Mouse (Mus musculus): ENCODE measurements at regions not wholly inside any gene's neighbourhood (a gene's known extent, or its start where the extent isn't known, plus 50 kb on each side); places are given as distances from the start of the nearest gene placed in this dataset.

- Histone ChIP-seq H3K4me2 (ENCODE audit: low read length) (no peak overlapping the region), H3K4me3 (ENCODE audit: control insufficient read depth in 1 of 2, insufficient read depth in 1 of 2, low read depth in 1 of 2, low read length in 2 of 2) (no peak overlapping the region), H3K4me1 (ENCODE audit: control insufficient read depth in 2 of 2, insufficient read depth in 2 of 2, low read length in 2 of 2) (no peaks in the 10 kb centered on the region), H3K36me3 (ENCODE audit: control insufficient read depth, insufficient read depth, low read length) (no peaks in the 10 kb centered on the region), H3K9me3 (ENCODE audit: control insufficient read depth, low read length) (no peaks in the 10 kb centered on the region), H3K9ac (ENCODE audit: low read length) (no peak overlapping the region), H3K27me3 (ENCODE audit: control insufficient read depth, insufficient read depth, low read length) (no peaks in the 10 kb centered on the region), H3K27ac (replicated peaks in 1 of 2; ENCODE audit: control insufficient read depth in 1 of 2, insufficient read depth in 1 of 2, low read depth in 2 of 2, low read length in 2 of 2) (no peak overlapping the region)
- 57% methylated on average over 6 of the region's 6 CpGs for WGBS
- ATAC-seq (ENCODE audit: insufficient number of reproducible peaks, insufficient read depth, low FRiP score, low read depth), result no peak
Observed at GRCm38 (mm10) chr3:15205266-15206229, 126.6 kb downstream of the Gm9733 start.

- ATAC-seq (ENCODE audit: insufficient number of reproducible peaks, insufficient read depth, low FRiP score, low read depth), result no peak
Observed at GRCm38 (mm10) chr3:15212357-15212756, 119.7 kb downstream of the Gm9733 start.

GRCm38 (mm10) chr3:15217591-15217990 is 114.5 kb downstream of the Gm9733 start:
- H3K4me2 ChIP-seq (ENCODE audit: low read length), result no peak overlapping the region
- H3K9ac ChIP-seq (ENCODE audit: low read length), result no peak overlapping the region
- no peak overlapping the region for H3K27ac ChIP-seq (replicated peaks in 1 of 2; ENCODE audit: control insufficient read depth in 1 of 2, insufficient read depth in 1 of 2, low read depth in 2 of 2, low read length in 2 of 2)
- no peaks in the 10 kb centered on the region for H3K36me3 ChIP-seq (ENCODE audit: control insufficient read depth, insufficient read depth, low read length)
- ATAC-seq (ENCODE audit: insufficient number of reproducible peaks, insufficient read depth, low FRiP score, low read depth), result no peak
- H3K9me3 ChIP-seq (ENCODE audit: control insufficient read depth, low read length), result no peaks in the 10 kb centered on the region
- H3K27me3 ChIP-seq (ENCODE audit: control insufficient read depth, insufficient read depth, low read length), result no peaks in the 10 kb centered on the region
- H3K4me1 ChIP-seq (ENCODE audit: control insufficient read depth in 2 of 2, insufficient read depth in 2 of 2, low read length in 2 of 2), result no peaks in the 10 kb centered on the region
- no peak overlapping the region for H3K4me3 ChIP-seq (ENCODE audit: control insufficient read depth in 1 of 2, insufficient read depth in 1 of 2, low read depth in 1 of 2, low read length in 2 of 2)

More at GRCm38 (mm10) chr3:15212357-15212756, 119.7 kb downstream of the Gm9733 start:
- H3K27ac ChIP-seq (replicated peaks in 1 of 2; ENCODE audit: control insufficient read depth in 1 of 2, insufficient read depth in 1 of 2, low read depth in 2 of 2, low read length in 2 of 2), result no peak overlapping the region
- H3K4me1 ChIP-seq (ENCODE audit: control insufficient read depth in 2 of 2, insufficient read depth in 2 of 2, low read length in 2 of 2), result no peaks in the 10 kb centered on the region
- no peak overlapping the region for H3K4me2 ChIP-seq (ENCODE audit: low read length)
- WGBS, result 81% methylated on average over 3 of the region's 3 CpGs
- no peaks in the 10 kb centered on the region for H3K27me3 ChIP-seq (ENCODE audit: control insufficient read depth, insufficient read depth, low read length)
- no peaks in the 10 kb centered on the region for H3K36me3 ChIP-seq (ENCODE audit: control insufficient read depth, insufficient read depth, low read length)
- no peak overlapping the region for H3K9ac ChIP-seq (ENCODE audit: low read length)
- H3K9me3 ChIP-seq (ENCODE audit: control insufficient read depth, low read length), result no peaks in the 10 kb centered on the region
- no peak overlapping the region for H3K4me3 ChIP-seq (ENCODE audit: control insufficient read depth in 1 of 2, insufficient read depth in 1 of 2, low read depth in 1 of 2, low read length in 2 of 2)

GRCm38 (mm10) chr3:15219275-15219674 is 112.8 kb downstream of the Gm9733 start:
- Histone ChIP-seq H3K27me3 (ENCODE audit: control insufficient read depth, insufficient read depth, low read length) (no peaks in the 10 kb centered on the region), H3K4me2 (ENCODE audit: low read length) (no peak overlapping the region), H3K27ac (replicated peaks in 1 of 2; ENCODE audit: control insufficient read depth in 1 of 2, insufficient read depth in 1 of 2, low read depth in 2 of 2, low read length in 2 of 2) (no peak overlapping the region), H3K4me1 (ENCODE audit: control insufficient read depth in 2 of 2, insufficient read depth in 2 of 2, low read length in 2 of 2) (no peaks in the 10 kb centered on the region), H3K9me3 (ENCODE audit: control insufficient read depth, low read length) (no peaks in the 10 kb centered on the region), H3K4me3 (ENCODE audit: control insufficient read depth in 1 of 2, insufficient read depth in 1 of 2, low read depth in 1 of 2, low read length in 2 of 2) (no peak overlapping the region), H3K36me3 (ENCODE audit: control insufficient read depth, insufficient read depth, low read length) (no peaks in the 10 kb centered on the region), H3K9ac (ENCODE audit: low read length) (no peak overlapping the region)
- no peak for ATAC-seq (ENCODE audit: insufficient number of reproducible peaks, insufficient read depth, low FRiP score, low read depth)
- WGBS, result 69% methylated on average over 2 of the region's 2 CpGs

GRCm38 (mm10) chr3:15223266-15223665 is 108.8 kb downstream of the Gm9733 start:
- H3K4me1 ChIP-seq (ENCODE audit: control insufficient read depth in 2 of 2, insufficient read depth in 2 of 2, low read length in 2 of 2), result no peaks in the 10 kb centered on the region
- H3K4me3 ChIP-seq (ENCODE audit: control insufficient read depth in 1 of 2, insufficient read depth in 1 of 2, low read depth in 1 of 2, low read length in 2 of 2), result no peak overlapping the region
- H3K27ac ChIP-seq (replicated peaks in 1 of 2; ENCODE audit: control insufficient read depth in 1 of 2, insufficient read depth in 1 of 2, low read depth in 2 of 2, low read length in 2 of 2), result no peak overlapping the region
- no peak overlapping the region for H3K9ac ChIP-seq (ENCODE audit: low read length)
- no peak overlapping the region for H3K4me2 ChIP-seq (ENCODE audit: low read length)
- no peaks in the 10 kb centered on the region for H3K27me3 ChIP-seq (ENCODE audit: control insufficient read depth, insufficient read depth, low read length)
- H3K36me3 ChIP-seq (ENCODE audit: control insufficient read depth, insufficient read depth, low read length), result no peaks in the 10 kb centered on the region
- no peaks in the 10 kb centered on the region for H3K9me3 ChIP-seq (ENCODE audit: control insufficient read depth, low read length)
- ATAC-seq (ENCODE audit: insufficient number of reproducible peaks, insufficient read depth, low FRiP score, low read depth), result no peak
- WGBS, result 78% methylated on average over 6 of the region's 6 CpGs

GRCm38 (mm10) chr3:15224452-15224851 is 107.7 kb downstream of the Gm9733 start:
- Histone ChIP-seq H3K27me3 (ENCODE audit: control insufficient read depth, insufficient read depth, low read length) (no peaks in the 10 kb centered on the region), H3K27ac (replicated peaks in 1 of 2; ENCODE audit: control insufficient read depth in 1 of 2, insufficient read depth in 1 of 2, low read depth in 2 of 2, low read length in 2 of 2) (no peak overlapping the region), H3K4me3 (ENCODE audit: control insufficient read depth in 1 of 2, insufficient read depth in 1 of 2, low read depth in 1 of 2, low read length in 2 of 2) (no peak overlapping the region), H3K9me3 (ENCODE audit: control insufficient read depth, low read length) (no peaks in the 10 kb centered on the region), H3K4me2 (ENCODE audit: low read length) (no peak overlapping the region), H3K4me1 (ENCODE audit: control insufficient read depth in 2 of 2, insufficient read depth in 2 of 2, low read length in 2 of 2) (no peaks in the 10 kb centered on the region), H3K36me3 (ENCODE audit: control insufficient read depth, insufficient read depth, low read length) (no peaks in the 10 kb centered on the region), H3K9ac (ENCODE audit: low read length) (no peak overlapping the region)
- WGBS, result 32% methylated on average over 1 of the region's 1 CpGs
- no peak for ATAC-seq (ENCODE audit: insufficient number of reproducible peaks, insufficient read depth, low FRiP score, low read depth)

GRCm38 (mm10) chr3:15228641-15229040 is 103.5 kb downstream of the Gm9733 start:
- WGBS, result 61% methylated on average over 2 of the region's 2 CpGs
- no peaks in the 10 kb centered on the region for H3K4me1 ChIP-seq (ENCODE audit: control insufficient read depth in 2 of 2, insufficient read depth in 2 of 2, low read length in 2 of 2)
- H3K4me2 ChIP-seq (ENCODE audit: low read length), result no peak overlapping the region
- H3K4me3 ChIP-seq (ENCODE audit: control insufficient read depth in 1 of 2, insufficient read depth in 1 of 2, low read depth in 1 of 2, low read length in 2 of 2), result no peak overlapping the region
- ATAC-seq (ENCODE audit: insufficient number of reproducible peaks, insufficient read depth, low FRiP score, low read depth), result no peak
- H3K36me3 ChIP-seq (ENCODE audit: control insufficient read depth, insufficient read depth, low read length), result no peaks in the 10 kb centered on the region
- no peak overlapping the region for H3K27ac ChIP-seq (replicated peaks in 1 of 2; ENCODE audit: control insufficient read depth in 1 of 2, insufficient read depth in 1 of 2, low read depth in 2 of 2, low read length in 2 of 2)
- H3K9ac ChIP-seq (ENCODE audit: low read length), result no peak overlapping the region
- no peaks in the 10 kb centered on the region for H3K9me3 ChIP-seq (ENCODE audit: control insufficient read depth, low read length)
- H3K27me3 ChIP-seq (ENCODE audit: control insufficient read depth, insufficient read depth, low read length), result no peaks in the 10 kb centered on the region

- Histone ChIP-seq H3K9me3 (ENCODE audit: control insufficient read depth, low read length) (no peaks in the 10 kb centered on the region), H3K36me3 (ENCODE audit: control insufficient read depth, insufficient read depth, low read length) (no peaks in the 10 kb centered on the region)
- WGBS, result 76% methylated on average over 6 of the region's 6 CpGs
Observed at GRCm38 (mm10) chr3:15230204-15230603, 101.9 kb downstream of the Gm9733 start.

More at GRCm38 (mm10) chr3:15230204-15230603, 101.9 kb downstream of the Gm9733 start:
- H3K27ac ChIP-seq (replicated peaks in 1 of 2; ENCODE audit: control insufficient read depth in 1 of 2, insufficient read depth in 1 of 2, low read depth in 2 of 2, low read length in 2 of 2), result no peak overlapping the region
- no peak overlapping the region for H3K4me3 ChIP-seq (ENCODE audit: control insufficient read depth in 1 of 2, insufficient read depth in 1 of 2, low read depth in 1 of 2, low read length in 2 of 2)
- no peaks in the 10 kb centered on the region for H3K27me3 ChIP-seq (ENCODE audit: control insufficient read depth, insufficient read depth, low read length)
- no peaks in the 10 kb centered on the region for H3K4me1 ChIP-seq (ENCODE audit: control insufficient read depth in 2 of 2, insufficient read depth in 2 of 2, low read length in 2 of 2)
- no peak for ATAC-seq (ENCODE audit: insufficient number of reproducible peaks, insufficient read depth, low FRiP score, low read depth)
- no peak overlapping the region for H3K9ac ChIP-seq (ENCODE audit: low read length)
- no peak overlapping the region for H3K4me2 ChIP-seq (ENCODE audit: low read length)

Data from heart, embryonic 14.5 days (tissue).